Comparison of ENCODE assay signal across 8 mouse cellular contexts in genomic region chr11:8496686-8497085, GRCm38 (mm10).
DNase-seq lines count a peak whose midpoint lies in the region; ATAC-seq and TF ChIP-seq lines count a peak whose summit lies in the region.

No protein-coding gene starts in this region.

- intact Hi-C loops in left cerebral cortex, postnatal 25 days (cut with DNase I): no loop called here

- DNase-seq in left cerebral cortex, postnatal 25 days (ENCODE audit: low spot score in 2 of 2): peak; percentile 22 to 24
- no peak for DNase-seq in left cerebral cortex, adult 9 months (ENCODE audit: low spot score in 2 of 2)
- peak; percentile 50 to 73 for DNase-seq in gastrocnemius, postnatal 4 days (ENCODE audit: low spot score in 2 of 2)
- no peak for DNase-seq in thymus, postnatal 25 days

- H3K4me1 ChIP-seq in embryonic facial prominence, embryonic 13.5 days: peaks cover 32% of the 10 kb centered on the region
- H3K4me1 ChIP-seq in kidney, embryonic 14.5 days (ENCODE audit: control insufficient read depth, insufficient read depth, low read length): peaks cover 22% of the 10 kb centered on the region

- peaks cover 4% of the 10 kb centered on the region for H3K79me2 ChIP-seq in myocyte (ENCODE audit: control insufficient read depth, insufficient read depth)

- H3K36me3 ChIP-seq in embryonic facial prominence, embryonic 13.5 days: peaks cover 61% of the 10 kb centered on the region
- H3K36me3 ChIP-seq in kidney, embryonic 14.5 days (ENCODE audit: control insufficient read depth, insufficient read depth, low read length): peaks cover 29% of the 10 kb centered on the region
- peaks cover under 1% of the 10 kb centered on the region for H3K36me3 ChIP-seq in myocyte (ENCODE audit: control insufficient read depth, insufficient read depth)

- H3K4me3 ChIP-seq in embryonic facial prominence, embryonic 13.5 days: no peak overlapping the region
- no peak overlapping the region for H3K4me3 ChIP-seq in kidney, embryonic 14.5 days (ENCODE audit: low read length)
- no peak overlapping the region for H3K4me3 ChIP-seq in myocyte

- no peak for TF ChIP-seq POLR2A in myocyte (IDR thresholded peaks at IDR 0.05; ENCODE audit: insufficient read length, low read depth)

- H3K9me3 ChIP-seq in embryonic facial prominence, embryonic 13.5 days: no peaks in the 10 kb centered on the region
- no peaks in the 10 kb centered on the region for H3K9me3 ChIP-seq in kidney, embryonic 14.5 days (ENCODE audit: control insufficient read depth, low read length)

- no peaks in the 10 kb centered on the region for H3K27me3 ChIP-seq in embryonic facial prominence, embryonic 13.5 days
- no peaks in the 10 kb centered on the region for H3K27me3 ChIP-seq in kidney, embryonic 14.5 days (ENCODE audit: control insufficient read depth, insufficient read depth, low read length)
- H3K27me3 ChIP-seq in myocyte (ENCODE audit: control insufficient read depth, insufficient read depth, insufficient read length): no peaks in the 10 kb centered on the region

- H3ac ChIP-seq in myocyte (ENCODE audit: control insufficient read depth, insufficient read length): no peak overlapping the region

- H3K9ac ChIP-seq in embryonic facial prominence, embryonic 13.5 days: no peak overlapping the region
- no peak overlapping the region for H3K9ac ChIP-seq in kidney, embryonic 14.5 days (ENCODE audit: low read depth, low read length)

- WGBS in embryonic facial prominence, embryonic 13.5 days: 45% methylated on average over 5 of the region's 5 CpGs
- 29% methylated on average over 5 of the region's 5 CpGs for WGBS in kidney, embryonic 14.5 days

- H3K27ac ChIP-seq in embryonic facial prominence, embryonic 13.5 days: peak overlapping the region; percentile 68
- peak overlapping the region; percentile 21; the same call in 1 of the 2 replicates for H3K27ac ChIP-seq in kidney, embryonic 14.5 days (ENCODE audit: low read depth, low read length)

- no peak overlapping the region for H3K4me2 ChIP-seq in embryonic facial prominence, embryonic 13.5 days
- no peak overlapping the region for H3K4me2 ChIP-seq in kidney, embryonic 14.5 days (replicated peaks; ENCODE audit: low read depth, low read length)
- peak overlapping the region; percentile 18 for H3K4me2 ChIP-seq in myocyte (ENCODE audit: low read depth)

- ATAC-seq in embryonic facial prominence, embryonic 13.5 days (ENCODE audit: insufficient number of reproducible peaks, insufficient read depth, low FRiP score, low TSS enrichment, low read depth): no peak
- ATAC-seq in kidney, embryonic 14.5 days (ENCODE audit: low FRiP score, low TSS enrichment): peak; percentile 67; the same call in 1 of the 2 replicates
- no peak for ATAC-seq in CD4-positive, CD25-positive, alpha-beta regulatory T cell, adult 4 months

TF ChIP-seq in myocyte, 11 proteins besides CTCF, POLR2A, EP300 and RAD21:
- peak in 2 of 3 experiments; percentile 87 to 89 for TF ChIP-seq MYOD1 (IDR thresholded peaks at IDR 0.05; ENCODE audit: control insufficient read depth in 1 of 3, insufficient read length in 2 of 3, low read depth in 2 of 3)
- TF ChIP-seq REST (IDR thresholded peaks at IDR 0.05; ENCODE audit: insufficient read depth, insufficient read length): no peak
- no peak for TF ChIP-seq E2F4 (IDR thresholded peaks at IDR 0.05; ENCODE audit: insufficient read depth)
- peak in 2 of 3 experiments; percentile 77 to 93 for TF ChIP-seq MYOG (IDR thresholded peaks at IDR 0.05; ENCODE audit: control insufficient read depth in 1 of 3, insufficient read depth in 1 of 3, insufficient read length in 2 of 3, low read depth in 2 of 3)

Comparison
In these comparisons a context has a peak if more than half of its experiments do, and no peak if none do; other contexts are left out.
1. DNase-seq: peak in left cerebral cortex, postnatal 25 days (2 of 2) and gastrocnemius, postnatal 4 days (2 of 2); none in left cerebral cortex, adult 9 months (0 of 2) and thymus, postnatal 25 days (single experiment).